Mouse (Mus musculus): ENCODE results near the gene Fga. TPM values are rescaled to one million over a fixed set of nuclear protein-coding genes. Genes with fewer than 3 reads are reported as not detected.

The Fga gene
- total and polyA plus RNA-seq, 2 experiments from 2014 or later, result not detected

DNA sequence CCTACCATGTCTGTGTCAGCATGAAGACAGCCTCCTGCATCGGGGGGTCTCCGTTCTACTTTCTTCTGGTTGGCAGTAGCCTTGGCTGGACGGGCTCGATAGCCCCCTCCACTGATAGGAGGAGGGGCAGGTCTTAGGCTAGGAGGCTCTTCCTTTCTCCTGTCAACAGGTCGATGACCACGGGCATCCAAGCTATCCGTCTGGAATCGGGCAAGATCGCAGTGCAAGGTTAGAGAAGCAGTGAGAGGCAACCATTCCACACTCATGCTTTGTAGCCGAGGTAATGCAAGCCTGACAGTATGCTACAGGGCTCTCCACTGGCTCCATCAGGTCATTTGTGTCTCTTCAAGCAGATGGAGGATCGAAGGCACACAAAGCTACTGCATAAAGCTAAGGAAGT is 20.8 kb downstream of the Fga start:
- no peaks in the 10 kb centered on the region for H3K4me1 ChIP-seq (ENCODE audit: insufficient read depth, low read length)
- no peaks in the 10 kb centered on the region for H3K36me3 ChIP-seq (ENCODE audit: insufficient read depth, low read length)
- H3K4me3 ChIP-seq (ENCODE audit: low read depth, low read length), result no peak overlapping the region
- H3K4me2 ChIP-seq (ENCODE audit: low read depth, low read length, poor library complexity, severe bottlenecking), result no peak overlapping the region
- no peak overlapping the region for H3K9ac ChIP-seq (replicated peaks; ENCODE audit: low read length, poor library complexity, severe bottlenecking)
- no peaks in the 10 kb centered on the region for H3K27me3 ChIP-seq (ENCODE audit: insufficient read depth, low read length)
- no peak overlapping the region for H3K27ac ChIP-seq (ENCODE audit: low read depth, low read length)
- ATAC-seq (ENCODE audit: low FRiP score), result no peak
- H3K9me3 ChIP-seq (ENCODE audit: low read length), result no peaks in the 10 kb centered on the region
- DNase-seq (ENCODE audit: low spot score), result no peak
- no peak for TF ChIP-seq CTCF (IDR thresholded peaks at IDR 0.05)
- 86% methylated on average over 11 of the region's 11 CpGs for WGBS

DNA sequence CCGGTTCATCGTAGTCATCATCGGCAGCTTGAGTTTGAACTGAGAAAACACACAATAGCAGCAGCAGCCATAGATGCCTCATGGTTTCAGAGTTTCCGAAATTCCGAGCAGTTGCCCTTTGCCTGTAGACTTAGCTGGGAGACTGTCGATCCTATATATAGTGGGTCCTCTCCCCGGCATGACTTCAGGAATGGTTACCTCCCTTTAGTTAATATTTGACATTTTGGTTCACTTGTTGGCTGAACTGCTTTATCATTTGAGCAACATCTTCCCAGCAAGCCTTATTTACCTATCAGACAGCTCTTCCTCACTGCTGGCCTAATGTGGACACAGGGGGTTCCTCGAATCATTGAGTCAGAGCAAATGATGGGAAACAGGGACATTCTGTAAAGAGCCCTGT is 23.8 kb downstream of the Fga start, which contains the start of gene Fgb:
Gene Fgb, minus strand, starts transcription at position 184 of the 400 bp plus-strand sequence.
- H3K4me2 ChIP-seq (ENCODE audit: low read depth, low read length, poor library complexity, severe bottlenecking), result no peak within 1 kb of the TSS
- H3K9ac ChIP-seq (replicated peaks; ENCODE audit: low read length, poor library complexity, severe bottlenecking), result no peak within 1 kb of the TSS
- DNase-seq (ENCODE audit: low spot score) (no peak), ATAC-seq (ENCODE audit: low FRiP score) (no peak)
- no peak within 1 kb of the TSS for H3K4me3 ChIP-seq (ENCODE audit: low read depth, low read length)
- H3K9me3 ChIP-seq (ENCODE audit: low read length), result no peaks in the 10 kb centered on the region
- no peaks in the 10 kb centered on the region for H3K36me3 ChIP-seq (ENCODE audit: insufficient read depth, low read length)
- no peak for TF ChIP-seq CTCF (IDR thresholded peaks at IDR 0.05)
- H3K27me3 ChIP-seq (ENCODE audit: insufficient read depth, low read length), result no peaks in the 10 kb centered on the region
- no peaks in the 10 kb centered on the region for H3K4me1 ChIP-seq (ENCODE audit: insufficient read depth, low read length)
- H3K27ac ChIP-seq (ENCODE audit: low read depth, low read length), result no peak within 1 kb of the TSS
- 88% methylated on average over 8 of the region's 8 CpGs for WGBS

DNA sequence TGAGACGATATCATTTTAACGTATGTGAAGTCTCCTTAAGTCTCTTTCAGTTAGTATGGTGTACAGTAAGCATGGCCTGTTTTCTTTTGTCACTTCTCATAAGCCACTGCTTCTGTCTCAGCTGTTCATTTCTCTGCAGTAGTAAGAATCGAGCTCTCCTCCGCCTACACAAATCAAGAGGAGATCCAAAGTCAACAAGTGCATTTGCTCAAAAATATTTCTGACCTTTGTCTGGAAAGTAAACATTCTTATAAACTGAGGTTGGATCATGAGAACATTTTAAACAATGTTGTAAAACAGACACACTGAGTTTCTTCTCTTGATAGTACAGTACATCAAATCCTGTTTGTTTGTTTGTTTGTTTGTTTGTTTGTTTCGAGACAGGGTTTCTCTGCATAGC is 24.8 kb downstream of the Fga start:
- DNase-seq (ENCODE audit: low spot score) (no peak), ATAC-seq (ENCODE audit: low FRiP score) (no peak)
- Histone ChIP-seq H3K4me1 (ENCODE audit: insufficient read depth, low read length) (no peaks in the 10 kb centered on the region), H3K4me2 (ENCODE audit: low read depth, low read length, poor library complexity, severe bottlenecking) (no peak overlapping the region), H3K27ac (ENCODE audit: low read depth, low read length) (no peak overlapping the region), H3K36me3 (ENCODE audit: insufficient read depth, low read length) (no peaks in the 10 kb centered on the region), H3K9me3 (ENCODE audit: low read length) (no peaks in the 10 kb centered on the region), H3K9ac (replicated peaks; ENCODE audit: low read length, poor library complexity, severe bottlenecking) (no peak overlapping the region), H3K27me3 (ENCODE audit: insufficient read depth, low read length) (no peaks in the 10 kb centered on the region), H3K4me3 (ENCODE audit: low read depth, low read length) (no peak overlapping the region)
- no peak for TF ChIP-seq CTCF (IDR thresholded peaks at IDR 0.05)
- 80% methylated on average over 5 of the region's 5 CpGs for WGBS

DNA sequence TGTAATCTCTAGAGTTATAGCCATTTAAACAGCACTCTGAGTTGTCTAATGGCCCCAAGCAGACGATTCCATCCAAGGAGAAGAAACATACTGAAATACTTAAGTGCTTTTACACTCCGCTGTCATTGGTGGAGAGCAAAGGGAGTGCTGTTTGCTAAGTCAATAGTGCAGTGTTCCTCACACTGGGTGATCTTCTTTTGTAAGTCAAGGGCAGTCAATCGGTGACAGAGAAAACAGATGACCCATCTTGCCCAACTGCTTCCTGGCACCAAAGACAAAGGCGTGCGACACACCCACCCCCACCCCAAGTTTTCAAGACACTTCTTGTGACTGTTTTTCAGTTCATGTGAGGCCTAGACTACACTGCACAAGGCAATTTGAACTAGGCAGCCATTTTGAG is 26.2 kb downstream of the Fga start:
- H3K36me3 ChIP-seq (ENCODE audit: insufficient read depth, low read length), result 0 out of 2 replicates have a peak, but pooled peaks cover under 1% of the 10 kb centered on the region
- no peaks in the 10 kb centered on the region for H3K27me3 ChIP-seq (ENCODE audit: insufficient read depth, low read length)
- no peaks in the 10 kb centered on the region for H3K9me3 ChIP-seq (ENCODE audit: low read length)
- no peak overlapping the region for H3K4me2 ChIP-seq (ENCODE audit: low read depth, low read length, poor library complexity, severe bottlenecking)
- H3K4me3 ChIP-seq (ENCODE audit: low read depth, low read length), result no peak overlapping the region
- no peak overlapping the region for H3K9ac ChIP-seq (replicated peaks; ENCODE audit: low read length, poor library complexity, severe bottlenecking)
- peaks cover 6% of the 10 kb centered on the region for H3K4me1 ChIP-seq (ENCODE audit: insufficient read depth, low read length)
- 86% methylated on average over 5 of the region's 5 CpGs for WGBS
- TF ChIP-seq CTCF (IDR thresholded peaks at IDR 0.05), result no peak
- ATAC-seq (ENCODE audit: low FRiP score), result no peak
- no peak overlapping the region for H3K27ac ChIP-seq (ENCODE audit: low read depth, low read length)
- no peak for DNase-seq (ENCODE audit: low spot score)

DNA sequence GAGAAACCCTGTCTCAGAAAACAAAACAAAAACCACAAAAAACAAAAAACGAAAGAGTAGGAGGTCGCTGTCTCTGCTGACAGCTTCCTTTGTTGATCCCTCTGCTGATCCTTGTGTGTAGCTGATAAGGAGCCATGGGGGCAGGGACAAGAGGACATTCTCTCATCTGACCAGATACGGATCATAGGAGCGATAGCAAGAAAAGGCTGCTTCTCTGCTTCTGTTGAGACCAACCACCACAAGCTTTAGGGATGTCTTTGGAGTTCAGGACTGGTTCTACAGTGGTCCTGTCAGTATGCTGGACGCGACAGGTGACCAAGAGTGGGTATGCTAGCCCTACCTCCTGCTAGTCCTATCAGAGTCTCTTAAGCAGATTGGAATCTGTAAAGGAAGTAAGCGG is 27.2 kb downstream of the Fga start:
- Histone ChIP-seq H3K9ac (replicated peaks; ENCODE audit: low read length, poor library complexity, severe bottlenecking) (no peak overlapping the region), H3K27me3 (ENCODE audit: insufficient read depth, low read length) (no peaks in the 10 kb centered on the region), H3K4me1 (ENCODE audit: insufficient read depth, low read length) (peaks cover 6% of the 10 kb centered on the region), H3K9me3 (ENCODE audit: low read length) (no peaks in the 10 kb centered on the region), H3K4me2 (ENCODE audit: low read depth, low read length, poor library complexity, severe bottlenecking) (no peak overlapping the region), H3K4me3 (ENCODE audit: low read depth, low read length) (no peak overlapping the region), H3K27ac (ENCODE audit: low read depth, low read length) (no peak overlapping the region), H3K36me3 (ENCODE audit: insufficient read depth, low read length) (0 out of 2 replicates have a peak, but pooled peaks cover 2% of the 10 kb centered on the region)
- DNase-seq (ENCODE audit: low spot score) (no peak), ATAC-seq (ENCODE audit: low FRiP score) (no peak)
- WGBS, result 93% methylated on average over 7 of the region's 7 CpGs
- no peak for TF ChIP-seq CTCF (IDR thresholded peaks at IDR 0.05)

DNA sequence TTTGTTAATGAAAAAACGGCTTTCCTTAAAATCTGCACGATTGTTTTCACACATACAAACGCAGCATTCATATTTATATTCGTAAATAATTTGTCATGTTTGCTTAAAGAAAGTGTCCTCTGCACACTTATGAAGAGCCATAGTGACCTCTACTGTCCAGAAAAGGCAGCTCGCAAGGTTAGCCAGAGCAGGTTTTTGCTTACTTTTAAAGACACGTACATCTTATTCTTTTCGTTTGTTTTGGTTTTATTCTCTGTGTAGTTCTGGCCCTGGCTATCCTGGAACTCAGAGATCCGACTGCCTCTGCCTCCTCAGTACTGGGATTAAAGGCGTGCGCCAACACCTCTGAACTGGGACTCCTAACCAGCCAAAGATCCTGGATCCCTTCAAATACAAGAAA is 27.9 kb downstream of the Fga start:
- ATAC-seq (ENCODE audit: low FRiP score) (no peak), DNase-seq (ENCODE audit: low spot score) (peak; percentile 70)
- Histone ChIP-seq H3K27ac (ENCODE audit: low read depth, low read length) (no peak overlapping the region), H3K4me1 (ENCODE audit: insufficient read depth, low read length) (peaks cover 6% of the 10 kb centered on the region), H3K36me3 (ENCODE audit: insufficient read depth, low read length) (0 out of 2 replicates have a peak, but pooled peaks cover 4% of the 10 kb centered on the region), H3K27me3 (ENCODE audit: insufficient read depth, low read length) (no peaks in the 10 kb centered on the region), H3K4me2 (ENCODE audit: low read depth, low read length, poor library complexity, severe bottlenecking) (no peak overlapping the region), H3K4me3 (ENCODE audit: low read depth, low read length) (no peak overlapping the region), H3K9ac (replicated peaks; ENCODE audit: low read length, poor library complexity, severe bottlenecking) (no peak overlapping the region), H3K9me3 (ENCODE audit: low read length) (no peaks in the 10 kb centered on the region)
- TF ChIP-seq CTCF (IDR thresholded peaks at IDR 0.05), result peak; percentile 85
- 38% methylated on average over 10 of the region's 10 CpGs for WGBS

All from midbrain, postnatal 0 days (tissue).